Mouse (Mus musculus) kidney, postnatal 0 days (tissue): ENCODE results near the gene Rnd3. TPM values are rescaled to one million over a fixed set of nuclear protein-coding genes. Genes with fewer than 3 reads are reported as not detected.

Experiments used
- ATAC-seq: fragments of 200-750 bp; cut with Nextera tagmentation; replicated peaks from 2 replicates; pipeline ENCODE4 v1.8.0; 2017; ENCODE audit warnings: low read depth, moderate number of reproducible peaks, moderate TSS enrichment, moderate library complexity; ENCODE audit not compliant: low FRiP score
- DNase-seq: peaks from one replicate; pipeline ENCODE4 v3.0.0-alpha.2; 2016; ENCODE audit warnings: low spot score
- H3K27ac ChIP-seq: fragments of 300-500 bp; sonication (generic); 2 replicates; pipeline ENCODE4 v1.5.1; 2014; ENCODE audit warnings: mild to moderate bottlenecking
- H3K27me3 ChIP-seq: fragments of 300-500 bp; sonication (generic); 2 replicates; pipeline ENCODE4 v1.6.1; 2014; ENCODE audit warnings: low read length, mixed read lengths; ENCODE audit not compliant: insufficient read depth
- H3K36me3 ChIP-seq: fragments of 300-500 bp; sonication (generic); 2 replicates; pipeline ENCODE4 v1.6.1; 2014; ENCODE audit warnings: low read length, mixed read lengths; ENCODE audit not compliant: insufficient read depth
- H3K4me1 ChIP-seq: fragments of 300-500 bp; sonication (generic); replicated peaks from 2 replicates; pipeline ENCODE4 v1.6.1; 2014; ENCODE audit warnings: antibody characterized with exemption, low read length, mixed read lengths; ENCODE audit not compliant: insufficient read depth
- H3K4me2 ChIP-seq: fragments of 300-500 bp; sonication (generic); 2 replicates; pipeline ENCODE4 v1.6.1; 2014; ENCODE audit warnings: mild to moderate bottlenecking, low read length, moderate library complexity, mixed read lengths
- H3K4me3 ChIP-seq: fragments of 300-500 bp; sonication (generic); replicated peaks from 2 replicates; pipeline ENCODE4 v1.5.1; 2014; ENCODE audit warnings: low read depth, low read length
- H3K9ac ChIP-seq: fragments of 300-500 bp; sonication (generic); 2 replicates; pipeline ENCODE4 v1.6.1; 2014; ENCODE audit warnings: low read depth, low read length
- H3K9me3 ChIP-seq: fragments of 300-500 bp; sonication (generic); replicated peaks from 2 replicates; pipeline ENCODE4 v1.6.1; 2016; ENCODE audit warnings: low read length, inconsistent platforms, mixed read lengths
- CTCF ChIP-seq: IDR thresholded peaks from 2 replicates; pipeline ENCODE4 v1.5.1; 2016; ENCODE audit warnings: antibody characterized with exemption, low read depth, mild to moderate bottlenecking, moderate library complexity
- WGBS: fragments of 180-500 bp; shearing (Covaris S2); extraction: QIAGEN DNeasy Blood & Tissue Kit; methylation state at CpG from one replicate; pipeline ENCODE4 v1.1.7; 2014; 5-methylcytosine and 5-hydroxymethylcytosine counted together
- polyA plus RNA-seq: library from polyadenylated mRNA; unstranded; fragments of >200 nt; fragmentation: Nextera tagmentation; extraction: Ambion mirVana; gene quantifications from 2 replicates; pipeline ENCODE4 v1.2.1, GENCODE M21; 2015

Gene Rnd3
- polyA plus RNA-seq, 1 experiment from 2014 or later = 30.4 TPM

DNA sequence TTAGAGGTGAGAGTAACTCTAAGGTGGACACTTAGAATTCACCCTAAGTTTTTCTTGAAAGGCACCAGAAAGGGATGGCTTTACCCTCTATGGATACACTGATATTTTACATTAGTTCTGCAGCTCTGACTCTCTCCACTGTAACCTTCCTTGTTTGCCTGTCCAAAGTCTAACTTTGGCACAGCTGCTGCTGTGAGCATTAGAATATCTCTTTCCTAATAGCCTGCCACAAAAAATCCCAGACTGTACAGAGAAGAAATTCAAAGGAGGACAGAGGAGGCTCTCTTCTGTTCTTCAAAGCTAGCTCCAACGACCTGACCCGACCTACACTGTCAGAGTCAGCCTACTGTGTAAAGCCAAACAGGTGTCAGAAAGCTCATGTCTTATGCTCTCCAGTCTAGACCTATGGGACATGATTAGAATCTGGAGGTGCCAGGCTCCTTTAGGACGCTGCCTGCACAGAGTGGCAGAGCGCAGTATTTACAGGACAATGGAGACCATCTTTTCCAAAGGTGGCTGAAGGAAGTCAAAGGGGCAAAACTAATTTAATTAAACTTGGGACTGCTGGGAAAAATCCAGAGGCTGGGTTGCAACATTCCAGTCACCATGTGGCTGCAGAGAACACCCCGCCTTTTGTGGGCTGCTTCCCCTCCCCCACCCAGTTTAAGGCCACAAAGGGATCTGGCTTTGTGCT, 9.5 kb downstream of the Rnd3 start:
- no peaks in the 10 kb centered on the region for H3K27me3 ChIP-seq
- DNase-seq (peak; percentile 50), ATAC-seq (0 out of 2 replicates have a peak, but pooled peaks have one; percentile 23)
- H3K36me3 ChIP-seq = 0 out of 2 replicates have a peak, but pooled peaks cover 15% of the 10 kb centered on the region
- no peak for TF ChIP-seq CTCF
- H3K9me3 ChIP-seq = no peaks in the 10 kb centered on the region
- 0 out of 2 replicates have a peak overlapping the region, but pooled peaks have one; percentile 14 for H3K27ac ChIP-seq
- WGBS = 23% methylated on average over 5 of the region's 5 CpGs
- peak overlapping the region; percentile 8; the same call in 1 of the 2 replicates for H3K4me2 ChIP-seq
- H3K4me1 ChIP-seq = peaks cover 50% of the 10 kb centered on the region
- no peak overlapping the region for H3K9ac ChIP-seq
- H3K4me3 ChIP-seq = no peak overlapping the region

DNA sequence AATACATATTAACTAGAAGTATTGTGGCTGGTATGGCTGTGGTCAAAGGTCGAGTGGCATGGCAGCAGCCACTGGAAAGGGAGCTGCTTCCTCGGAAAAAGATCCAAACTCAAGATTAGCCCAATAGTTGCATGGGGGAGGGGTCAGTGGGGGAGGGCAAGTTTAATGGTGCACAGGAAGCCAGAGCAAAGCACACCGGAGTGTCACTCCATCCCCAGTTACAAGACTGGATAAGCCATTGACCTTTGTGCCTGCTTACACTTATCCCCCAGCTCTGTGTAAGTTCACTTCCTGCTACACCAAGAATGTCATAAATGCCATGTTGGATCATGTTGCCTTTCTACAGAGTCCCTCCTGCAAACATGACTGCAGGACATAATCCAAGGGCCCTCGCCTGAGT, 11.2 kb downstream of the Rnd3 start:
- TF ChIP-seq CTCF = no peak
- ATAC-seq = no peak
- H3K4me3 ChIP-seq = no peak overlapping the region
- H3K27ac ChIP-seq = no peak overlapping the region
- no peak for DNase-seq
- H3K9ac ChIP-seq = no peak overlapping the region
- H3K27me3 ChIP-seq = no peaks in the 10 kb centered on the region
- H3K4me1 ChIP-seq = peaks cover 39% of the 10 kb centered on the region
- peaks cover 22% of the 10 kb centered on the region for H3K36me3 ChIP-seq
- WGBS = 26% methylated on average over 4 of the region's 4 CpGs
- no peak overlapping the region for H3K4me2 ChIP-seq
- no peaks in the 10 kb centered on the region for H3K9me3 ChIP-seq

DNA sequence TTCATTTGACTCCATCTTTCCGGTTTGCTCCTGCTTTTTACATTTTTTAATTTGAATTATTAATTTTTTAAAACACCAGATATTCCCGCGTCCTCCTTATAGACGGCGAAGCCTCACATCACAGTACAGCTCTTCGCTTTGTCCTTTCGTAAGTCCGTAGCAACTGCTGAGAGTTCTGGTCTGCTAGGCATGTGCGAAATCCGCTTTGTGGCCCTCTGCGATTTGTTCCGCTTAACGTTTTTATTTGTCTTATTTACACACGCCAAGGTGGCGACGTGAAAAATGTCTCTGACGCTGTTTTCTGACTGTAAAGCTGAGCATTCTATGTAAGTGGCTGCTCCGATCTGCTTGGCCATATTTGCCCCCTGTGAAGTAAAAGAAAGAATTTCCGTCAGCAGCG, 16.7 kb downstream of the Rnd3 start:
- Histone ChIP-seq H3K4me1 (no peaks in the 10 kb centered on the region), H3K27ac (no peak overlapping the region), H3K36me3 (peaks cover 45% of the 10 kb centered on the region), H3K4me2 (no peak overlapping the region), H3K9me3 (no peaks in the 10 kb centered on the region), H3K27me3 (no peaks in the 10 kb centered on the region), H3K4me3 (no peak overlapping the region), H3K9ac (no peak overlapping the region)
- DNase-seq (no peak), ATAC-seq (no peak)
- 95% methylated on average over 20 of the region's 20 CpGs for WGBS
- TF ChIP-seq CTCF = no peak

DNA sequence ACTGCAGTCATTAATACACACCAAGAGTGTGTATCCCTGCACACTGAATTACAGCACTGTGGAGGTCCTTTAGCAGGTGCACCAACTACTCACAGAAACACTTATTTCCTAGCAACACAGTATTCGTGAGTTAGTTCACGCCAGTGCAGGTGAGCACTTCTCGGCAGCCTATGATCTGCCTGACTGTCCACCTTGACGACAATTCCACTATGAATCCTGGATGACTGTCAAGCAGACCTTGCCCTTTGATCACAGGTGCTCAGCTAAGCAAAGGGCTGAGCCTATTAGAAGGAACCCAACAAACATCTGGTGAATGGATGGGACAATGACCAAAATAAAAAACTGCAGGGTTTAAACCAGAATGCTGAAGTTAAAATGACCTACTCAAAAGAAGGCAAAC, 20.8 kb downstream of the Rnd3 start:
- no peaks in the 10 kb centered on the region for H3K9me3 ChIP-seq
- no peak for TF ChIP-seq CTCF
- H3K9ac ChIP-seq = no peak overlapping the region
- peaks cover 25% of the 10 kb centered on the region for H3K36me3 ChIP-seq
- no peaks in the 10 kb centered on the region for H3K27me3 ChIP-seq
- H3K27ac ChIP-seq = no peak overlapping the region
- DNase-seq = no peak
- ATAC-seq = no peak
- WGBS = 76% methylated on average over 4 of the region's 4 CpGs
- no peak overlapping the region for H3K4me2 ChIP-seq
- no peak overlapping the region for H3K4me3 ChIP-seq
- no peaks in the 10 kb centered on the region for H3K4me1 ChIP-seq

DNA sequence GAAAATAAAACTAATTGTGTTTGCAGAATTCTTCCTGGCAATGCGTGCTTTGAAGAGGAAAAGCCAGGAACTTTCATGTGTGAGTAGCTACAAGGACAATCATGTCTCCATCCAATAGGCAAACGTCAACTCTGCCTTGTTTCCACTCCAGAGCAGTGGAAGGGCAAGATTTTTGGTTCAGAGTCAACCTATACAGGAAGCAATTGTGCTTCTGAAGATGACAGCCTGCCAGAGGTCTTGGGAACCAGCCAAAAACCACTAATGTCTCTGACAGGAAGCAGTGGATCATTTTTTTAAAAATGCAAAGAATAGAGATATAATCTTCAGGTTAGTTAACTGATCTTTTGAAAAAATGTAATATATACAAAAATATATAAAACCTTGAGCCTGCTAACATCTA, 38.6 kb downstream of the Rnd3 start:
- ATAC-seq = no peak
- 43% methylated on average over 2 of the region's 2 CpGs for WGBS
- Histone ChIP-seq H3K36me3 (no peaks in the 10 kb centered on the region), H3K4me2 (no peak overlapping the region), H3K4me1 (no peaks in the 10 kb centered on the region), H3K9ac (no peak overlapping the region), H3K9me3 (no peaks in the 10 kb centered on the region), H3K27ac (no peak overlapping the region), H3K4me3 (no peak overlapping the region), H3K27me3 (no peaks in the 10 kb centered on the region)
- no peak for TF ChIP-seq CTCF
- peak; percentile 21 for DNase-seq

DNA sequence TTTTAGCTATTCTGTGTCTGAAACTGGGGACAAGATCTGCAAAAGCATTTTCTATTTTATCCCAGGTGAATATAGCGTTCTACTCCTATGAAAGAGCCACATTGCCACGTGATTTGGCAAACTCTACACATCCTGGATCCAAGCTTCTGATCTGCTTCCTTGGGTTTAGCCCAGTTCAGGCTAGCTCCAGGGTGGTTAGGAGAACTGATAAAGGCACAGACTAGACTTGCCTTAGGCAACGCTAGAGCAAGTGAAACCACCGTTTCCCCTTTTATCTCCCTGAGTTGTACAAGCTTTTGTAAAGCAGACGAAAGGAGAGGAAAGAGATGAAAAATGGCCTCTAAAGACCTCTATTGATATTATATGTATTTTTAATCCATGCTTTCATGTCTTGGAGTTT, 40.3 kb downstream of the Rnd3 start:
- Histone ChIP-seq H3K27ac (no peak overlapping the region), H3K27me3 (no peaks in the 10 kb centered on the region), H3K4me3 (no peak overlapping the region), H3K4me1 (no peaks in the 10 kb centered on the region), H3K4me2 (no peak overlapping the region), H3K36me3 (no peaks in the 10 kb centered on the region), H3K9ac (no peak overlapping the region), H3K9me3 (no peaks in the 10 kb centered on the region)
- no peak for TF ChIP-seq CTCF
- WGBS = 66% methylated on average over 5 of the region's 5 CpGs
- DNase-seq = no peak
- ATAC-seq = no peak

DNA sequence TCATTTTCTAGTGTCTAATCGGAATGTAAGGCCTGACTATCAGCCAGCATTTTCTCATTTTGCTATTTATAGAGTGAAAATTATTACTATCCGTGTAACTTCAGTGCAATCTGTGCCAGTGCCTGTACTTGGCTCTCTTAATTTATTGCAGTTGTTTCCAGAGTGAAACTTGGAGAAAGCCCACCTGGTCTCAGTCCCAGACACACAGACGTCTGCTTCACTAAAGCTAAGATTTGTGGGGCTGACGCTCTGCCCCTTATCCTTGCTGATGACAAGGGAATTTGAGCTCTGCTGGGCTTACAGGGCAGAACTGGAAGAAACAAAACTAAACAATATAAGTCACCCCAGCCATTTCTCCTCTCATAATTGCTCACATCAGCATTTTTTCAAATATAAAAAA, 47.7 kb downstream of the Rnd3 start:
- no peaks in the 10 kb centered on the region for H3K9me3 ChIP-seq
- no peak overlapping the region for H3K9ac ChIP-seq
- H3K4me3 ChIP-seq = no peak overlapping the region
- no peaks in the 10 kb centered on the region for H3K36me3 ChIP-seq
- H3K27ac ChIP-seq = no peak overlapping the region; the same call in 1 of the 2 replicates
- TF ChIP-seq CTCF = no peak
- 22% methylated on average over 4 of the region's 4 CpGs for WGBS
- DNase-seq (peak; percentile 72), ATAC-seq (no peak)
- no peaks in the 10 kb centered on the region for H3K27me3 ChIP-seq
- no peak overlapping the region for H3K4me2 ChIP-seq
- H3K4me1 ChIP-seq = no peaks in the 10 kb centered on the region
